In genomic region chr5:130221316-130221715, GRCm38 (mm10) we compare ENCODE assay signal across 7 mouse cellular contexts. TPM values are rescaled to one million over a fixed set of nuclear protein-coding genes. Genes with fewer than 3 reads are reported as not detected.
A peak's percentile ranks its signal among the peaks of the same experiment; 100 is the strongest.
DNase-seq lines count a peak whose midpoint lies in the region; ATAC-seq lines count a peak whose summit lies in the region.

No protein-coding gene starts in this region.

- no peak for DNase-seq in liver, embryonic 13.5 days
- no peak for DNase-seq in frontal cortex, postnatal 14 days (ENCODE audit: low spot score in 2 of 2)
- DNase-seq in spleen, postnatal 36 days (ENCODE audit: low spot score in 2 of 2) = no peak
- no peak for DNase-seq in right cerebral cortex, postnatal 36 days (ENCODE audit: low spot score in 2 of 2)

- peak overlapping the region; percentile 99 for H3K4me3 ChIP-seq in megakaryocyte, embryonic 14.5 days (replicated peaks)
- H3K4me3 ChIP-seq in forebrain, embryonic 16.5 days (replicated peaks; ENCODE audit: low read length) = peak overlapping the region; percentile 88
- H3K4me3 ChIP-seq in liver, embryonic 13.5 days (replicated peaks) = peak overlapping the region; percentile 100

- H3K4me2 ChIP-seq in forebrain, embryonic 16.5 days (ENCODE audit: low read length) = peak overlapping the region; percentile 54
- H3K4me2 ChIP-seq in liver, embryonic 13.5 days = peak overlapping the region; percentile 86

- peak overlapping the region; percentile 76 for H3K9ac ChIP-seq in forebrain, embryonic 16.5 days (replicated peaks; ENCODE audit: low read depth, low read length)
- peak overlapping the region; percentile 100 for H3K9ac ChIP-seq in liver, embryonic 13.5 days

- no peaks in the 10 kb centered on the region for H3K27me3 ChIP-seq in megakaryocyte, embryonic 14.5 days (replicated peaks)
- H3K27me3 ChIP-seq in forebrain, embryonic 16.5 days (replicated peaks; ENCODE audit: control insufficient read depth, insufficient read depth, low read length) = no peaks in the 10 kb centered on the region
- H3K27me3 ChIP-seq in liver, embryonic 13.5 days = no peaks in the 10 kb centered on the region

- ATAC-seq in megakaryocyte, adult 5-6 weeks (ENCODE audit: poor library complexity, severe bottlenecking) = no peak
- ATAC-seq in forebrain, embryonic 16.5 days = no peak
- ATAC-seq in liver, embryonic 13.5 days (ENCODE audit: low read depth) = no peak

- peaks cover 45% of the 10 kb centered on the region for H3K36me3 ChIP-seq in megakaryocyte, embryonic 14.5 days (replicated peaks; ENCODE audit: low read length)
- no peaks in the 10 kb centered on the region for H3K36me3 ChIP-seq in forebrain, embryonic 16.5 days (ENCODE audit: control insufficient read depth, insufficient read depth)
- H3K36me3 ChIP-seq in liver, embryonic 13.5 days = peaks cover 22% of the 10 kb centered on the region

- no peaks in the 10 kb centered on the region; the same call in 1 of the 2 replicates for H3K9me3 ChIP-seq in megakaryocyte, embryonic 14.5 days
- peaks cover 5% of the 10 kb centered on the region; the same call in 1 of the 2 replicates for H3K9me3 ChIP-seq in forebrain, embryonic 16.5 days (ENCODE audit: control insufficient read depth, low read length)
- peaks cover 3% of the 10 kb centered on the region; the same call in 1 of the 2 replicates for H3K9me3 ChIP-seq in liver, embryonic 13.5 days (replicated peaks)

- H3K27ac ChIP-seq in forebrain, embryonic 16.5 days (ENCODE audit: low read length) = no peak overlapping the region
- peak overlapping the region; percentile 72 for H3K27ac ChIP-seq in liver, embryonic 13.5 days

- whole genome bisulfite sequencing in forebrain, embryonic 16.5 days = 52% methylated on average over 2 of the region's 2 CpGs
- WGBS in liver, embryonic 13.5 days (ENCODE audit: insufficient replicate concordance) = 50% methylated on average over 2 of the region's 2 CpGs

- peaks cover 50% of the 10 kb centered on the region for H3K4me1 ChIP-seq in megakaryocyte, embryonic 14.5 days
- H3K4me1 ChIP-seq in forebrain, embryonic 16.5 days (replicated peaks; ENCODE audit: control insufficient read depth, insufficient read depth, low read length) = peaks cover 22% of the 10 kb centered on the region
- peaks cover 39% of the 10 kb centered on the region for H3K4me1 ChIP-seq in liver, embryonic 13.5 days (replicated peaks)

RNA-seq across cellular contexts. Expression of gene Tmem248, which starts 4.4 kb away (rescaled TPM):
- polyA plus RNA-seq in megakaryocyte, embryonic 14.5 days (2012; ENCODE audit: insufficient read depth, low replicate concordance) = 11.9 and 29.8 TPM in 2 replicates
- 33.7 and 36.5 TPM in 2 replicates for total RNA-seq in megakaryocyte, adult 5-6 weeks (2015)
- total RNA-seq in megakaryocyte, adult 5-6 weeks (2017) = 35.1 and 38.1 TPM in 2 replicates
- 22.3 and 23.0 TPM in 2 replicates for polyA plus RNA-seq in forebrain, embryonic 16.5 days (2015; fragmentation: Nextera tagmentation; extraction: Ambion mirVana)
- 30.7 and 34.4 TPM in 2 replicates for polyA plus RNA-seq in liver, embryonic 13.5 days (2015; fragmentation: Nextera tagmentation; extraction: Ambion mirVana)

RNA-seq across cellular contexts. Expression of gene Sbds, which starts 34.0 kb away (rescaled TPM):
- polyA plus RNA-seq in megakaryocyte, embryonic 14.5 days (2012; ENCODE audit: insufficient read depth, low replicate concordance) = 4.5 and 16.0 TPM in 2 replicates
- total RNA-seq in megakaryocyte, adult 5-6 weeks (2015) = 31.0 and 35.4 TPM in 2 replicates
- total RNA-seq in megakaryocyte, adult 5-6 weeks (2017) = 58.1 and 62.2 TPM in 2 replicates
- 60.3 TPM in 2 replicates for polyA plus RNA-seq in forebrain, embryonic 16.5 days (2015; fragmentation: Nextera tagmentation; extraction: Ambion mirVana)
- polyA plus RNA-seq in liver, embryonic 13.5 days (2015; fragmentation: Nextera tagmentation; extraction: Ambion mirVana) = 55.0 and 64.9 TPM in 2 replicates

RNA-seq across cellular contexts. Expression of gene Tyw1, which starts 34.1 kb away (rescaled TPM):
- 7.7 TPM in 1 of 2 replicates, not detected in the other for polyA plus RNA-seq in megakaryocyte, embryonic 14.5 days (2012; ENCODE audit: insufficient read depth, low replicate concordance)
- total RNA-seq in megakaryocyte, adult 5-6 weeks (2015) = 10.1 and 11.1 TPM in 2 replicates
- 24.0 and 24.4 TPM in 2 replicates for total RNA-seq in megakaryocyte, adult 5-6 weeks (2017)
- 25.4 and 29.6 TPM in 2 replicates for polyA plus RNA-seq in forebrain, embryonic 16.5 days (2015; fragmentation: Nextera tagmentation; extraction: Ambion mirVana)
- polyA plus RNA-seq in liver, embryonic 13.5 days (2015; fragmentation: Nextera tagmentation; extraction: Ambion mirVana) = 16.0 and 18.0 TPM in 2 replicates

RNA-seq across cellular contexts. Expression of gene Rabgef1, which starts 49.7 kb away (rescaled TPM):
- 4.3 and 36.2 TPM in 2 replicates for polyA plus RNA-seq in megakaryocyte, embryonic 14.5 days (2012; ENCODE audit: insufficient read depth, low replicate concordance)
- 16.8 and 19.0 TPM in 2 replicates for total RNA-seq in megakaryocyte, adult 5-6 weeks (2015)
- 19.9 and 22.2 TPM in 2 replicates for total RNA-seq in megakaryocyte, adult 5-6 weeks (2017)
- 44.7 and 47.0 TPM in 2 replicates for polyA plus RNA-seq in forebrain, embryonic 16.5 days (2015; fragmentation: Nextera tagmentation; extraction: Ambion mirVana)
- polyA plus RNA-seq in liver, embryonic 13.5 days (2015; fragmentation: Nextera tagmentation; extraction: Ambion mirVana) = 26.0 and 30.7 TPM in 2 replicates
